Mouse (Mus musculus) intestine, embryonic 14.5 days (tissue): ENCODE data around the gene Mettl24. TPM values are rescaled to one million over a fixed set of nuclear protein-coding genes. Genes with fewer than 3 reads are reported as not detected.
"Not testable (repeated sequence)": the region's sequence is repeated elsewhere in the genome, so short reads cannot be mapped to it uniquely, and the experiment has no call there.

Experiments
- ATAC-seq: fragments of 200-750 bp; cut with Nextera tagmentation; replicated peaks from 2 replicates; pipeline ENCODE4 v1.8.0; 2017; ENCODE audit warnings: low read depth, moderate number of reproducible peaks, moderate TSS enrichment, moderate library complexity; ENCODE audit not compliant: low FRiP score, low TSS enrichment
- DNase-seq: peaks from one replicate; pipeline ENCODE4 v3.0.0-alpha.2; 2018; ENCODE audit warnings: low spot score
- H3K27ac ChIP-seq: fragments of 300-500 bp; sonication (generic); 2 replicates; pipeline ENCODE4 v1.5.1; 2014; ENCODE audit warnings: low read depth, mild to moderate bottlenecking, control low read depth
- H3K27me3 ChIP-seq: fragments of 300-500 bp; sonication (generic); replicated peaks from 2 replicates; pipeline ENCODE4 v1.6.1; 2014; ENCODE audit warnings: low read length, control low read depth; ENCODE audit not compliant: control insufficient read depth, insufficient read depth
- H3K36me3 ChIP-seq: fragments of 300-500 bp; sonication (generic); 2 replicates; pipeline ENCODE4 v1.6.1; 2014; ENCODE audit warnings: low read length, control low read depth; ENCODE audit not compliant: control insufficient read depth, insufficient read depth
- H3K4me1 ChIP-seq: fragments of 300-500 bp; sonication (generic); replicated peaks from 2 replicates; pipeline ENCODE4 v1.6.1; 2014; ENCODE audit warnings: low read length, control low read depth, mixed read lengths; ENCODE audit not compliant: control insufficient read depth, insufficient read depth
- H3K4me2 ChIP-seq: fragments of 300-500 bp; sonication (generic); 2 replicates; pipeline ENCODE4 v1.6.1; 2014; ENCODE audit warnings: low read length
- H3K4me3 ChIP-seq: fragments of 300-500 bp; sonication (generic); 2 replicates; pipeline ENCODE4 v1.5.1; 2014; ENCODE audit warnings: low read depth, low read length, control low read depth, mixed read lengths
- H3K9ac ChIP-seq: fragments of 300-500 bp; sonication (generic); 2 replicates; pipeline ENCODE4 v1.6.1; 2014; ENCODE audit warnings: mild to moderate bottlenecking, low read length
- H3K9me3 ChIP-seq: fragments of 300-500 bp; sonication (generic); 2 replicates; pipeline ENCODE4 v1.6.1; 2016; ENCODE audit warnings: low read length, control low read depth; ENCODE audit not compliant: control insufficient read depth
- whole genome bisulfite sequencing: fragments of 180-500 bp; shearing (Covaris S2); extraction: QIAGEN DNeasy Blood & Tissue Kit; methylation state at CpG from one replicate; pipeline ENCODE4 v1.1.7; 2014; 5-methylcytosine and 5-hydroxymethylcytosine counted together
- polyA plus RNA-seq: library from polyadenylated mRNA; unstranded; fragments of >200 nt; fragmentation: Nextera tagmentation; extraction: Ambion mirVana; gene quantifications from 2 replicates; pipeline ENCODE4 v1.2.1, GENCODE M21; 2014

The Mettl24 gene
- polyA plus RNA-seq, 1 experiment from 2014 or later, result 4.5 TPM

DNA sequence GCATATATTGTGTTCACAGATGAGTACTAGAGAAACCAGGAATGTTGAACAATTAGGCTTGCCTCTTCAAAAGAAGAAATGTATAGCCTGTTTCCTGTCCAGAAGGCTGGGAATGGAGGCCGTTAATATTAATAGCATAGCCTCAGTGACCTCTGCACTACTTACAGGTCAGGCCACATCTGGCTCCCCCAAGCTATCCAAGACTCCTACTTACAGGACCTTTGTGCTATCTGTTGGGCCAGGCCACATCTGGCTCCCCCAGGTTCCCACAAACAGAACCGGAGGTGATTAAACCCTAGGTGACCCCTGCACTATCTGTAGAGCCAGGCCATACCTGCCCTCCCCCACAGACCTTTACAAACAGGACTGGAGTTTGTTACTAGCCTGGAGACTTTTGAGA, 94.1 kb downstream of the Mettl24 start:
- H3K27me3 ChIP-seq, result no peaks in the 10 kb centered on the region
- no peak for DNase-seq
- no peak overlapping the region for H3K27ac ChIP-seq
- WGBS, result 28% methylated on average over 2 of the region's 2 CpGs
- no peak overlapping the region for H3K4me2 ChIP-seq
- ATAC-seq, result no peak
- H3K9me3 ChIP-seq, result no peaks in the 10 kb centered on the region
- H3K4me3 ChIP-seq, result no peak overlapping the region
- no peaks in the 10 kb centered on the region; the same call in 1 of the 2 replicates for H3K4me1 ChIP-seq
- no peaks in the 10 kb centered on the region for H3K36me3 ChIP-seq
- H3K9ac ChIP-seq, result no peak overlapping the region

DNA sequence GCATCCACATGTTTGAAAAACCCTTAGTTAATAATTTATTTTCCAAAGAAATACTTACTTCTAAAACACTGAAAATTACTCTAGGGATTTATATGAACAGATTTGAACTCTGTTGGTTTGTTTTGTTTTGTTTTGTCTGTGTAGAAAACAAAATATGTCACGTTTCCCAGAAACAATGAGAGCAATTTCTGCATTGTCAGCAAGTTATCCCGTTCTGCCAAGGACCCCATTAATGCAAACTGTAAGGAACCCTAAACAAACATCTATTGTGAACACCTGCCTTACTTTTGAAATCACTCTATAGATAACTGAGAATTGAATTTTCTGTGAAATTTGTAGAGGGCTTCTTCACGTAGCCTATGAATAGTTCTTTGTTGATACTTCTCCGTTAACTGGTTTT, 95.4 kb downstream of the Mettl24 start:
- Histone ChIP-seq H3K9me3 (no peaks in the 10 kb centered on the region), H3K36me3 (no peaks in the 10 kb centered on the region), H3K9ac (no peak overlapping the region), H3K27me3 (no peaks in the 10 kb centered on the region), H3K4me3 (no peak overlapping the region), H3K4me1 (no peaks in the 10 kb centered on the region; the same call in 1 of the 2 replicates), H3K27ac (no peak overlapping the region), H3K4me2 (no peak overlapping the region)
- 77% methylated on average over 4 of the region's 4 CpGs for WGBS
- ATAC-seq (no peak), DNase-seq (no peak)

DNA sequence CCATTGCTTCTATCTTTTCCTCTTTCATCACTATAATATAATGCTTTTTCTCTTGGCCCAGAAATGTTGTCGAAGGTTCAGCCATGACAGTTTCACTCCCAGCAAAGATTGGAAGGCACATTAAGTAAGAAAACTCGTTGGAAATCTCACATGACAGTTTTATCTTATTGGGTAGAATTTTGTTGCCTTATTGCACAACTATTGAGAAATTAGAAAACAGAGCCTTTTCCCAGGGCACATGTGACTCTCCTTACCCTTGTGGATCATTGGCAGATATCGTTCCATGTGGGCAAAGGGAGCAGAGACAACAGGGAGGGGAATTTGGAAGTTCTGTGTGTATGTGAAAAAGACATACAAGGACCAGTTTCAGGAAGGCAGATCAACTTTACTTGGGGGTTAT, 107.3 kb downstream of the Mettl24 start:
- H3K4me1 ChIP-seq, result no peaks in the 10 kb centered on the region

DNA sequence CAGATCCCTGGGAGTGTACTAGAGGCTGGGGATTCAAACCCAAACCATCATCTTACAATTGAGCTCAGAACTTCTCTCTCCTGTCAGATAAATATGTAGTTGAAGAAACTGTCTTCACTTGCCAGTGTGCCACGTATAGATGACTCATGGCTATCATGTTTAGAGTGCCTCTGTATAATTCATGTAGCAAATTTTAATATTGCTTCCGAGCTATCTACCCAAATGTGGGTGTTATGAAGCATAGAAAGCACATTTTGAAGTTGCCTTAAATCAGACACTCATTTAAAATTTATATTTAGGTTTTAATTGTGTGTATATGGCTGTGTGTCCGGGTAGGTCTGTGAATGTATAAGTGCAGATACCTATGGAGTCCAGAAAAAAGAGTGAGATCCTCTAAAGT, 109.0 kb downstream of the Mettl24 start:
- DNase-seq (no peak), ATAC-seq (no peak)
- H3K9ac ChIP-seq, result no peak overlapping the region
- no peak overlapping the region for H3K27ac ChIP-seq
- H3K27me3 ChIP-seq, result no peaks in the 10 kb centered on the region
- H3K4me3 ChIP-seq, result no peak overlapping the region
- H3K36me3 ChIP-seq, result no peaks in the 10 kb centered on the region
- no peaks in the 10 kb centered on the region for H3K4me1 ChIP-seq
- 83% methylated on average over 3 of the region's 3 CpGs for WGBS
- H3K9me3 ChIP-seq, result no peaks in the 10 kb centered on the region
- H3K4me2 ChIP-seq, result no peak overlapping the region

More for the DNA sequence above, 107.3 kb downstream of the Mettl24 start:
- H3K4me3 ChIP-seq, result no peak overlapping the region
- no peaks in the 10 kb centered on the region for H3K9me3 ChIP-seq
- H3K4me2 ChIP-seq, result no peak overlapping the region
- no peak overlapping the region for H3K27ac ChIP-seq
- no peak for ATAC-seq
- no peak for DNase-seq
- 79% methylated on average over 3 of the region's 3 CpGs for whole genome bisulfite sequencing
- H3K27me3 ChIP-seq, result no peaks in the 10 kb centered on the region
- no peaks in the 10 kb centered on the region for H3K36me3 ChIP-seq
- no peak overlapping the region for H3K9ac ChIP-seq

DNA sequence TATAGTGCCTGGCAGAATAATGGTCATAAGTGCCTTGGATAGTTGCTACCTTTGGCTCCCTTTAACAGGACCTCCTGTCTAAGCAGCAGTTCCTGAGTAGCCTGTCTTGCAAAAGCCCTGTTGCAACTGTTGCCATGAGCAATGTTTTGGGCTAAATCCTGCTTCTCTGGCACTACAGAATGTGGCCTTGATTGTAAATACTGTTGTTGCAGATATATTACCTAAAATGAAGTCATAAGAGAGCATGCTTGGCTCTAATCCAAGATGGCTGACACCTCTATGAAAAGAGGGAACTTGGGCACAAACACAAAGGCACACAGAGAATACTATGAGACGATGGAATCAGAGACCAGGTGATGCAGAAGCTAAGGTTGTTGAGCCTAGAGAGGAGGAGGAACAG, 122.1 kb downstream of the Mettl24 start:
- Histone ChIP-seq H3K9ac (no peak overlapping the region), H3K27me3 (no peaks in the 10 kb centered on the region), H3K4me3 (no peak overlapping the region), H3K27ac (no peak overlapping the region), H3K9me3 (no peaks in the 10 kb centered on the region), H3K4me2 (no peak overlapping the region), H3K4me1 (no peaks in the 10 kb centered on the region), H3K36me3 (no peaks in the 10 kb centered on the region)
- DNase-seq (no peak), ATAC-seq (no peak)
- 92% methylated on average over 1 of the region's 1 CpGs for WGBS

DNA sequence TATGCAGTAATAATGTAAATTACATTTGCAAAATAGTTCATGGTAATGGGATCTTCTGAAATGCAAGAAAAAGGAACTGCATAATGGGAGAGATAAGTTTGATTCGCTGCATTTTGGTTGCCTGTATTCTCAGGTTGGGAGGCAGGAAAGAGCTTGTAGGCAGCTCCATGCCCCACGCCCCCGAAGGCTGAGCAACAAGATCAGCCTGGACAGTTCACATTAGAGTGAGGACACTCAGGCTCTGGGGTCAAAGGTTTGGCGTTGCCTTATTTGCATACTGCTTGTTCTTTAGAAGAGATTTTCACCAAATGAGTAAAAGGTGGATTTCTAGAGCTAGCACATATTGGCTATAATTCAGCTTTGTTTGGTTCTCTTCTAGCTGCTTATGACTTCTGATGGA, 123.1 kb downstream of the Mettl24 start:
- Histone ChIP-seq H3K4me2 (no peak overlapping the region), H3K9me3 (no peaks in the 10 kb centered on the region), H3K36me3 (no peaks in the 10 kb centered on the region), H3K9ac (no peak overlapping the region), H3K27ac (no peak overlapping the region), H3K4me3 (no peak overlapping the region), H3K4me1 (no peaks in the 10 kb centered on the region), H3K27me3 (no peaks in the 10 kb centered on the region)
- no peak for DNase-seq
- 85% methylated on average over 4 of the region's 4 CpGs for WGBS
- no peak for ATAC-seq

DNA sequence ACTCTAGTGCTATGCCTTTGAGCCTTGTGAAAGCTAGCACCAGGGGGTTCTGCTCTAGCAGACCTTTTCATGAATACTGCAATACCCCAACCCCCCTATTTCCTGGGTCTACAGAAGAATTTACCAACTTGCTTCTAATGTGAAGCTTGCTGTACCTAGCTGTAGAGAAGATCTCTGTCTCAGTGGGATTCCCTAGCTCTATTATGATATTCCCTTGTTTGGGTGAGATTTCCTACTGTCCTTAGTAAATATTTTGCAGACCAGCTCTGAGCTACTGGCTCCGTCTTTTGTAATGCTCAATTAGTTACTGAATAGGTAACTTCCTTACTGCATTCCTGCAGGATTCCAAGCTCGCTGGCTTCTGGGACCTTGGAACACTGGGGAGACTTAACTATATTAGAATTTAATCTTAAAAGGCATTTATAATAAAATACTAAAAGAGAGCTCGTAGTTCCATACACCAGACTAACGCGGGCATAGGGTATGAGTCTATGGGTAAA, 126.4 kb downstream of the Mettl24 start:
- not testable (repeated sequence) for H3K27ac ChIP-seq, H3K36me3 ChIP-seq, ATAC-seq, H3K4me1 ChIP-seq, H3K4me2 ChIP-seq, DNase-seq, H3K9me3 ChIP-seq, H3K4me3 ChIP-seq, H3K9ac ChIP-seq, H3K27me3 ChIP-seq
- WGBS, result 42% methylated on average over 5 of the region's 5 CpGs

DNA sequence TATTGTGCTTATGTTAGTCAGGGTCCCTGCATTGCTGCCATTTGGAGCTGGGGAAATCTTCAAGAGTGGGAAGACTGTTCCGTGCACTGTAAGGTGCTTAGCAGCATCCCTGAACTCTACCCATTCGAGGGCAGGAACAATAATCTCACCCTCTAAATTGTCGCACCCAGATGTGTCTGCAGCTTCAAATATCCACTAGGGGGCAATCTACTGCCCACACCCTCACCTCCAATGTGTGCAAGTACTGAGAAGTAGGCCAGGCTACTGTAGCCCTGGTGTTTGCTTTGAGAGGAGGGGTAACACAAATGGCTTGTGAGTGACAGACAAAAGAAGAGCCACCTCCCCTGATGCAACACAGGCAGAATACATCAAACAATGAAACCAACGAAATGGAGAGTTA, 130.5 kb downstream of the Mettl24 start:
- WGBS, result 69% methylated on average over 4 of the region's 4 CpGs
- Histone ChIP-seq H3K9me3 (no peaks in the 10 kb centered on the region), H3K27me3 (no peaks in the 10 kb centered on the region), H3K4me3 (no peak overlapping the region), H3K27ac (no peak overlapping the region), H3K4me1 (no peaks in the 10 kb centered on the region), H3K4me2 (no peak overlapping the region), H3K9ac (no peak overlapping the region), H3K36me3 (no peaks in the 10 kb centered on the region)
- DNase-seq (no peak), ATAC-seq (no peak)

DNA sequence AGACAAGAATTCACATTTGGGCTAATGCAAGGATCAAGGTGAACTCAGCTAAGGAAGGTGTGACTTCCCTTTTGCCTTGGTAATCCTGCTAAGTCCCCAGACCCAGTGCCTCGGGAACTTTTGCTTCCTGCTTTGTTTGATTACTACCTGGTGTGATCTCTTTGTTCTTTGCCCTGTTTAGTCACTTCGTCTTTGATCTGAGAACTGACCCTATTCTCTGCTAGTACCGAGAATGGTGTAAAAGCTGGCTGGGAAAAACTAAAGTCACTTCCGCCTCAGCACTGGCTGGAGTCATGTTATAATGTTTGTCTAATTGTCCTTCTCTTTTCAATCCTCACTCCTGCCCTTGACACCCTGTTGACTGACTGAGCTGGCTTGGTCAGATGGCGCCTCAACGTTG, 133.4 kb downstream of the Mettl24 start:
- Histone ChIP-seq H3K36me3 (no peaks in the 10 kb centered on the region), H3K4me3 (no peak overlapping the region), H3K27me3 (no peaks in the 10 kb centered on the region), H3K9ac (no peak overlapping the region), H3K9me3 (no peaks in the 10 kb centered on the region), H3K4me2 (no peak overlapping the region), H3K27ac (no peak overlapping the region), H3K4me1 (no peaks in the 10 kb centered on the region)
- no peak for DNase-seq
- WGBS, result 59% methylated on average over 6 of the region's 6 CpGs
- no peak for ATAC-seq
